Mouse (Mus musculus) midbrain, embryonic 12.5 days (tissue): ENCODE measurements at regions not wholly inside any gene's neighbourhood (a gene's known extent, or its start where the extent isn't known, plus 50 kb on each side); places are given as distances from the start of the nearest gene placed in this dataset.

Experiments used
- ATAC-seq: fragments of 200-750 bp; cut with Nextera tagmentation; 2 replicates; pipeline ENCODE4 v1.8.0; 2017; ENCODE audit warnings: low read depth, moderate TSS enrichment, moderate library complexity; ENCODE audit not compliant: low FRiP score
- H3K27ac ChIP-seq: fragments of 300-500 bp; sonication (generic); replicated peaks from 2 replicates; pipeline ENCODE4 v1.5.1; 2016; ENCODE audit warnings: mild to moderate bottlenecking
- H3K27me3 ChIP-seq: fragments of 300-500 bp; sonication (generic); 2 replicates; pipeline ENCODE4 v1.6.1; 2016; ENCODE audit warnings: mild to moderate bottlenecking
- H3K36me3 ChIP-seq: fragments of 300-500 bp; sonication (generic); 2 replicates; pipeline ENCODE4 v1.6.1; 2016
- H3K4me1 ChIP-seq: fragments of 300-500 bp; sonication (generic); 2 replicates; pipeline ENCODE4 v1.6.1; 2016
- H3K4me2 ChIP-seq: fragments of 300-500 bp; sonication (generic); replicated peaks from 2 replicates; pipeline ENCODE4 v1.6.1; 2016; ENCODE audit warnings: mild to moderate bottlenecking, moderate library complexity
- H3K4me3 ChIP-seq: fragments of 300-500 bp; sonication (generic); 2 replicates; pipeline ENCODE4 v1.5.1; 2016; ENCODE audit warnings: mild to moderate bottlenecking
- H3K9ac ChIP-seq: fragments of 300-500 bp; sonication (generic); replicated peaks from 2 replicates; pipeline ENCODE4 v1.6.1; 2016; ENCODE audit warnings: mild to moderate bottlenecking, moderate library complexity
- H3K9me3 ChIP-seq: fragments of 300-500 bp; sonication (generic); 2 replicates; pipeline ENCODE4 v1.6.1; 2016; ENCODE audit warnings: mild to moderate bottlenecking
- WGBS: fragments of 180-500 bp; shearing (Covaris S2); methylation state at CpG from one replicate; pipeline ENCODE4 v1.1.7; 2016; 5-methylcytosine and 5-hydroxymethylcytosine counted together

- WGBS: 86% methylated on average over 1 of the region's 1 CpGs
- Histone ChIP-seq H3K4me3 (no peak overlapping the region), H3K27me3 (no peaks in the 10 kb centered on the region), H3K36me3 (no peaks in the 10 kb centered on the region), H3K4me2 (no peak overlapping the region), H3K9ac (no peak overlapping the region), H3K4me1 (no peaks in the 10 kb centered on the region), H3K9me3 (no peaks in the 10 kb centered on the region), H3K27ac (no peak overlapping the region)
- no peak for ATAC-seq
Measured at GRCm38 (mm10) chr3:38102985-38103384, 378.7 kb upstream of the Gm5148 start.

DNA sequence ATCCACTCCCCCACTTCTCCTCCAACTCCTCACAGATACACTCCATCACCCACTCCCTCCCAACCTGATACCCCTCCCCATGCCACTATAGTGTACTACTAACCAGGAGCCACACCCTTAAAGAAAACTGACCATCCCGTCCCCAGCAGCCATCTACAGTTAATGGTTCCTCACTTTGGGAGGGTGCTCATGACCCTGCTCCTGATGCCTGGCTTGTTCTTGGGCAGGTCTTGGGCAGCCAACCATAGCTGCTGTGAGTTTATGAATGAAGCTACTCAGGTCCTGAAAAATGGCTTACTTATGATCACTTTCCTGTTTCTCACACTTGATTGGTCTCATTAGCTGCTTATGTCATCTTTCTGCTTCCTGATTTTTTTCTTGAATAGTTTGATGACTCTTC, 377.9 kb upstream of the Gm5148 start:
- Histone ChIP-seq H3K9me3 (no peaks in the 10 kb centered on the region), H3K27me3 (no peaks in the 10 kb centered on the region), H3K27ac (no peak overlapping the region), H3K36me3 (no peaks in the 10 kb centered on the region), H3K4me2 (no peak overlapping the region), H3K4me1 (no peaks in the 10 kb centered on the region), H3K4me3 (no peak overlapping the region), H3K9ac (no peak overlapping the region)
- no peak for ATAC-seq
- 88% methylated on average over 1 of the region's 1 CpGs for WGBS

DNA sequence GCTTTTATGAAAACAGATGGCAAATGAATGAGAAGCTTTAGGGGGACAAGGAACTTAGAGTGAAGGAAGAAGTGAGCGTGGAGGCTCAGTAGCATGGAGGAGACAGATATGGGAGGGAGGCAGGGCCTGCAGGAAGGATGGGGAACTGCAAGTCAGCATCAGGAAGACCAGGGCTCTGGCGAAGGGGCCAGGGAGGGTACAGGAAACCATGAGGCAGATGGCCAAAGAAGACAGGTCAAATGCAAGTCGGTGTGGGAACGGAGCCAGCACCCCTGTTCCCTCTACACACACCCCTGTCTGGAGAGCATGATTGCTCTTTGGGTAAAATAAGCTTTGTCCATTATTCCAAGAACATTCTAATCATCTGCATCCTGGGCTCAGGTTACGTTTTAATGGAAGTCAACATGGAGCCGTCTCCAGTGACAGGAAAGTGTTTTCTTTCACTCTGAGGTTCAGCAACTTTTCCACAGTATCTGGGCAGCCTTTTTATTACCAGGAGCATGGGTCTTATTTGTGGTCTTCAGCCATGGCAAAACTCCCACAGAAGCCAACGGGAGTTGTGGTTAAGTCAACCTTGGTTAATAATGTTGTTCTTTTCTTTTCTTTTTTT, 370.2 kb upstream of the Gm5148 start:
- 78% methylated on average over 7 of the region's 7 CpGs for WGBS
- no peak for ATAC-seq

DNA sequence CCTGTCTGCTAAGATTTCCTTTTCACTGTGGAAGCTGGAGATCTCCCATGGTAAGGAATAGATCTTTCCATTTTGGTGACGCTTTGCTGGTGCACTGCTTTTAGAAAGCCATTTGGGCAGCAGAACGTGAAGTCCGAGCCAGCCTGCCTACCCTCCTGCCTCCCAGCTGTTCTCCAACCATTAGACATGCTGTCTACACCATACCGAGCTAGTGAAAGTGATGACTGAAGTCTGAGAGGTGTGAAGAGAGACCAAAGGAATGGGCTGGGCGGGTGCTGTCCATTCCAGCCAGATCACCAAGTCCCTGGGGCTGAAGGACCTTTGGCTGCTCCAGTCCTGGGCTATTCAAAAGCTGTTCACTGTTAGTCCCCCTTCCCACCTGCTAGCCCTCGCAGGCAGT, 360.3 kb upstream of the Gm5148 start:
- 79% methylated on average over 6 of the region's 6 CpGs for WGBS
- H3K4me3 ChIP-seq: no peak overlapping the region
- no peaks in the 10 kb centered on the region for H3K36me3 ChIP-seq
- no peaks in the 10 kb centered on the region for H3K9me3 ChIP-seq
- no peaks in the 10 kb centered on the region for H3K4me1 ChIP-seq
- H3K27me3 ChIP-seq: no peaks in the 10 kb centered on the region
- H3K4me2 ChIP-seq: no peak overlapping the region
- H3K9ac ChIP-seq: no peak overlapping the region
- H3K27ac ChIP-seq: no peak overlapping the region
- ATAC-seq: no peak

More for the DNA sequence above, 370.2 kb upstream of the Gm5148 start:
- no peaks in the 10 kb centered on the region for H3K36me3 ChIP-seq
- no peaks in the 10 kb centered on the region for H3K27me3 ChIP-seq
- no peak overlapping the region for H3K27ac ChIP-seq
- no peaks in the 10 kb centered on the region for H3K9me3 ChIP-seq
- no peak overlapping the region for H3K4me2 ChIP-seq
- H3K9ac ChIP-seq: no peak overlapping the region
- H3K4me1 ChIP-seq: no peaks in the 10 kb centered on the region
- H3K4me3 ChIP-seq: no peak overlapping the region

DNA sequence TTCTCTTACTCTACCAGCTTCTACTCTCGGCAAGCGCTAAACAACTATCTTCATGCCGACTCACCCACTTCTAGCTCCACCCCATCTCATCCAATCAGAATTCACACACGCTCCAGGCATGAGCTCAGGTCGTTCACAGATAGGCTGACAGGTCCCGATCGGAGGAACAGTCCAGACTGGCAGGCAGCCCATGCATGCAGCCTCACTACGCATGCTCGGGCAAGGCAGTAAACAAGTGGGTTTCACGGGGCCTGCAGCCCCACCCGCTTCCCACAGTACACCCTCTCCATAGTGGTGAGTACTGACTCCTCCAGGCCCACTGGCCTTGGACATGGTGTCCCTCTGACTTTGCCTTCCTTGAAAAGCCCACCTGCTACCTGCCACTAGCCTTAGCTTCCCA, 358.1 kb upstream of the Gm5148 start:
- H3K27ac ChIP-seq: no peak overlapping the region

DNA sequence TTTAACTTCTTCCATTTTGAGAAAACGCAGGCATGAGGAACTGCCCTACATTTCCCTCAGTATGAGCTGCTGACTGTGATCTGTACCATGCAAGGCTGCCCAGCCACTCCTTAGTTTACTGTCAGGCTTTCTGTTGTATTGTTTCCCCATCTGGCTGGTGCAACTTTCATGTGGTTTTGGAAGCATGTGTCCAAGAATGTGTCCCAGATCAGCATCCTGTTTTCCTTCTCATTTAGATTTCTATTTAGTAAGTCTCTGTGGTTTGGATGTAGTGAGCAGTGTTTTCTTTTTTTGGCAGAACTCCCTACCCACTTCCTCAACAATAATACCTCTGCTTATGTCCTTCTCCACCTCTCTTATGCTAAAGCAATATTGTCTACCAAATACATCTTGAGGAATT, 352.5 kb upstream of the Gm5148 start:
- no peak overlapping the region for H3K4me3 ChIP-seq
- H3K36me3 ChIP-seq: no peaks in the 10 kb centered on the region
- H3K9ac ChIP-seq: no peak overlapping the region
- H3K4me2 ChIP-seq: no peak overlapping the region
- no peaks in the 10 kb centered on the region for H3K4me1 ChIP-seq
- H3K9me3 ChIP-seq: no peaks in the 10 kb centered on the region
- WGBS: 85% methylated on average over 1 of the region's 1 CpGs
- no peak for ATAC-seq
- no peaks in the 10 kb centered on the region for H3K27me3 ChIP-seq
- H3K27ac ChIP-seq: no peak overlapping the region

More for the DNA sequence above, 358.1 kb upstream of the Gm5148 start:
- ATAC-seq: no peak
- H3K9me3 ChIP-seq: no peaks in the 10 kb centered on the region
- WGBS: 90% methylated on average over 11 of the region's 11 CpGs
- H3K27me3 ChIP-seq: no peaks in the 10 kb centered on the region
- H3K36me3 ChIP-seq: no peaks in the 10 kb centered on the region
- H3K9ac ChIP-seq: no peak overlapping the region
- H3K4me3 ChIP-seq: no peak overlapping the region
- no peak overlapping the region for H3K4me2 ChIP-seq
- no peaks in the 10 kb centered on the region for H3K4me1 ChIP-seq

DNA sequence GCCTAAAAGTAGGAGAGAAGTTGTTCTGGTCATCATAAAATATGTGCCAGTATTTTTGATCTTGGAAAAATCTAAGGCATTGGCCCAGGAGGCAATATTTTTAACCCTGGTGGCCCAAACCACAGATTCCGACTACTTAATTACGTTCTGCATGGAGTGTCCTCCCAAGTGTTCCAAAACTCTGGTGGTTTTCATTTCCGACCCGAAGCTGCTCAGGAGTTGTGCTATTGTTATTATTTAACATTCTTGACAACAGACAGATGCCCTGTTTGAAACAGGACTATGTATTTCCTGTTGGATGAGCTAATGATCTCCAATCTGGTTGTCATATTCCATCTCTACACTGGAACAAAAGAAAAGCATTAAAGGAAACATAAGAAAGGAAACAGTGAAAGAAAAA, 349.7 kb upstream of the Gm5148 start:
- Histone ChIP-seq H3K4me1 (no peaks in the 10 kb centered on the region), H3K27me3 (no peaks in the 10 kb centered on the region), H3K4me2 (no peak overlapping the region), H3K4me3 (no peak overlapping the region), H3K9me3 (no peaks in the 10 kb centered on the region), H3K36me3 (no peaks in the 10 kb centered on the region), H3K27ac (no peak overlapping the region), H3K9ac (no peak overlapping the region)
- 82% methylated on average over 4 of the region's 4 CpGs for WGBS
- no peak for ATAC-seq

DNA sequence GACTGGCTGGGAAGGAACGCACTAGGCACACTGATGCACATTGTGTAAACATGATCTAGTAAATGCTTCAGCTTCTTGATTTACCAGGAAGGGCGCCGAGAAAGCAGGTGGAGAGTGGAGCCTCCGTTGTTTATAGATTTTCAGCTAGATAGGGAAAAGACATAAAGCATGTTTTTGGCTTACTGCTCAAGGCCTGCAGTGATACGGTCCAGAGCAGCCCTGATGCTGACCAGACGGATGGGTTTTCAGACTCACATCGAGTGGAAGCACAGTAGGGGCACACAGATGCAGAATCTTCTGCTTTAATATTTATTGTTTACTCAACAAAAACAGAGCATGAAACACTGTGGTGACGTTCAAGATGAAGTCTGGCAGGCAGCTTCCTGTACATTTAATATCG, 331.3 kb upstream of the Gm5148 start:
- Histone ChIP-seq H3K4me3 (no peak overlapping the region), H3K27ac (no peak overlapping the region), H3K27me3 (no peaks in the 10 kb centered on the region), H3K4me1 (no peaks in the 10 kb centered on the region), H3K9me3 (no peaks in the 10 kb centered on the region), H3K36me3 (no peaks in the 10 kb centered on the region), H3K9ac (no peak overlapping the region), H3K4me2 (no peak overlapping the region)
- WGBS: 89% methylated on average over 9 of the region's 9 CpGs
- ATAC-seq: no peak

DNA sequence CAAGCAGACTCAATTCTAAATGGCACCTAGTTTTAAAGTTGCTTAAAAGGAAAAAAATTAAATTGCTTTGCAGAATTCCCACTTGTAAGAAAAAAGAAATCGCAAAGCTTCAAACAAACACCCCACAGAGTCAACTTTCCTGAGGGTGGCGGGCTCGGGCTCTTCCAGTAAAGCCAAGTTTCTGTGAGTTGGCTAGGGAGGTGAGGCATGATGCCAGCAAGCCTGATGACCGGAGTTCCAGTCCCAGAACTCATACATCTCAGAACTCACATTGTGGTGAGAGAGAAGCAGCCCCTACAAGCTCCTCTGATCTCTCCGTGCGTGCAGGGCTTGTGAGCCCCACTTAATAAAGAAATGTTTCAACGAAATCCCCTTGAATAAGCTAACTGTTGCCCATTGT, 328.7 kb upstream of the Gm5148 start:
- Histone ChIP-seq H3K9me3 (no peaks in the 10 kb centered on the region), H3K4me1 (no peaks in the 10 kb centered on the region), H3K9ac (no peak overlapping the region), H3K27me3 (no peaks in the 10 kb centered on the region), H3K27ac (no peak overlapping the region), H3K36me3 (no peaks in the 10 kb centered on the region), H3K4me2 (no peak overlapping the region), H3K4me3 (no peak overlapping the region)
- 87% methylated on average over 7 of the region's 7 CpGs for WGBS
- ATAC-seq: no peak

- no peak for ATAC-seq
- 93% methylated on average over 11 of the region's 11 CpGs for WGBS
- no peak overlapping the region for H3K9ac ChIP-seq
Measured at GRCm38 (mm10) chr3:38051748-38052147, 327.5 kb upstream of the Gm5148 start.

DNA sequence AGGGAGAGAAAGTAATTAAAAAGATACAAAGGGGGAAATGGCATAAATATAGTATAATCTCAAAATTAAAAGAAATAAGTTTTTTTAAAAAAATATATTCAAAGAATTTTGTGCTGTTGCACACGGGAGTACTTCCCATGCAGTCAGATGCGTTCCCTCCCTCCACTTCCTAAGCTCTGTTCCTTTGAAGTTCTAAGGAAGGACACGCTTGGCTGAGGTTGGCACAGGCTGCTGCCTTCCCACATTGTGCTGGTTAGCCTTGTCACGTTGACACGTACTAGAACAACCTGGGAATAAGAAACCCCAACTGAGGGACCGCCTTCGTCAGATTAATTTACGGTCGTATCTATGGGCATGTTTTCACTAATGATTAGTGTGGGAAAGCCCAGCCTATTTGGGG, 326.6 kb upstream of the Gm5148 start:
- no peak overlapping the region for H3K9ac ChIP-seq
- no peak overlapping the region for H3K4me2 ChIP-seq
- no peaks in the 10 kb centered on the region for H3K4me1 ChIP-seq
- no peaks in the 10 kb centered on the region for H3K27me3 ChIP-seq
- H3K36me3 ChIP-seq: no peaks in the 10 kb centered on the region
- H3K4me3 ChIP-seq: no peak overlapping the region
- WGBS: 52% methylated on average over 9 of the region's 9 CpGs
- no peak overlapping the region for H3K27ac ChIP-seq
- no peaks in the 10 kb centered on the region for H3K9me3 ChIP-seq
- no peak for ATAC-seq

More at GRCm38 (mm10) chr3:38051748-38052147, 327.5 kb upstream of the Gm5148 start:
- no peaks in the 10 kb centered on the region for H3K4me1 ChIP-seq
- H3K4me3 ChIP-seq: no peak overlapping the region
- H3K27me3 ChIP-seq: no peaks in the 10 kb centered on the region
- H3K27ac ChIP-seq: no peak overlapping the region
- H3K36me3 ChIP-seq: no peaks in the 10 kb centered on the region
- no peak overlapping the region for H3K4me2 ChIP-seq
- H3K9me3 ChIP-seq: no peaks in the 10 kb centered on the region

DNA sequence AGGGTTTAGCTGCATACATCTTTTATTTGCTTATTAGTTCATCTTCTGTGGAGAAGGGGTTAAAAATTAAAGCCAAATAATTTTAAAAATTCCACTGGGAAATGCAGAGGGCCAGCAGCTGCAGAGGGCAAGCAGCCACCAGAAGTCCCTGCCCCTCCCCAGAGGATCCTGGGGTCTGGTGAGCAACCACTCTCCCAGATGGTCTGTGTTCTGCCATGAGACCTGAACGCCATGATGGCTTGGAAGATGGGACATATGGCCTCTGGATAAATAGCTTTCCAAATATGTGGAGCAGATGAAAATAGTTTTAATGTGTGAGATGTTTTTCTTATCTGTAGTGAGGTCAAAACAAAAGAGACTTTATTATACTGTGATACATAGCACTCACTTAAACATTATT, 326.1 kb upstream of the Gm5148 start:
- no peak for ATAC-seq
- WGBS: 70% methylated on average over 1 of the region's 1 CpGs
- no peak overlapping the region for H3K27ac ChIP-seq

DNA sequence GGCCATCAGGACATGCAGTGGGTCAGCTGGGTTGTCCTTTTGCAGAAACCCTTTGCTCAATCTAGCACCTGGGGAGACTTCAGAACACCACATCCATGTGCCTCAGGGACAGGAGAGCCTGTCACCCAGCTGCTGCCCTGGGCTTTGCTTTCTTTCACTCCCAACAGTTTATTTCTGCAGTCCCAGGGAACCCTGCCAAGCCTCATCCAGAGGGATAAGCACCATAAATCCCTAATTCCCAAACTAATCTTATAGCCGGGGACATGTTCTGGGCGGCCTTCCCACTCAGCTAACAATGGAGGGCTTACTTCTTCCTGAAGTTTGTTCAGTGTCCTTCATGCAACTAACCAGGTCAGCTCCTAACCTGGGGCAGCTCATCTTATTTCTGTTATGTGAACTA, 325.0 kb upstream of the Gm5148 start:
- Histone ChIP-seq H3K27me3 (no peaks in the 10 kb centered on the region), H3K4me2 (no peak overlapping the region), H3K36me3 (no peaks in the 10 kb centered on the region), H3K27ac (no peak overlapping the region), H3K4me3 (no peak overlapping the region), H3K9ac (no peak overlapping the region), H3K4me1 (peaks cover 3% of the 10 kb centered on the region; the same call in 1 of the 2 replicates), H3K9me3 (no peaks in the 10 kb centered on the region)
- no peak for ATAC-seq
- 37% methylated on average over 2 of the region's 2 CpGs for WGBS

More for the DNA sequence above, 326.1 kb upstream of the Gm5148 start:
- no peak overlapping the region for H3K9ac ChIP-seq
- no peaks in the 10 kb centered on the region for H3K36me3 ChIP-seq
- H3K4me2 ChIP-seq: no peak overlapping the region
- H3K27me3 ChIP-seq: no peaks in the 10 kb centered on the region
- H3K4me3 ChIP-seq: no peak overlapping the region
- no peaks in the 10 kb centered on the region for H3K9me3 ChIP-seq
- no peaks in the 10 kb centered on the region for H3K4me1 ChIP-seq
